Mouse (Mus musculus) telencephalon, adult 2 months (tissue): ENCODE measurements around the gene Galnt3.

Source experiments
- DNase-seq: peaks from one replicate; pipeline ENCODE4 v3.0.0-alpha.2; 2011; ENCODE audit warnings: low read depth, low spot score

The Galnt3 gene

GRCm38 (mm10) chr2:66124591-66125271, at the start of gene Galnt3:
Gene Galnt3, minus strand, starts transcription at chr2:66124994.
- DNase-seq, result no peak

DNA sequence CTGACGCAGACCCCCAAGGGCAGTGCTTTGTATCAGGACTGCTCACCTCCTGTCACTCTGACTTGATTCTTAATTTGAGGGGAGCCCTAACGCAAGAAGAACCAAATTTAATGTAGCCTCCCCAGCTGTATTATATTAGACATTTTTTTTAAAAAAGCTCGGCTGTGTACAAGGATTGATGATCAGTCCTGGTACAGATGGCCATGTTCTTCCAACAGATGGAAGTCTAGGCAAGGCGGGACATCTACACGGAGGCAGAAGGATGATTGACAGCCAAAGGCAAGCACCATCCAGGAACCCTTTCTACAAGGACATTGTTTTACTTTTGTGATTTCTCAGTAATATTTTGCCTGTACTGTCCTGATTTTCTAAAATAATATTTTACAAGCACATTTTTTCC, 48.3 kb upstream of the Galnt3 start:
- no peak for DNase-seq

DNA sequence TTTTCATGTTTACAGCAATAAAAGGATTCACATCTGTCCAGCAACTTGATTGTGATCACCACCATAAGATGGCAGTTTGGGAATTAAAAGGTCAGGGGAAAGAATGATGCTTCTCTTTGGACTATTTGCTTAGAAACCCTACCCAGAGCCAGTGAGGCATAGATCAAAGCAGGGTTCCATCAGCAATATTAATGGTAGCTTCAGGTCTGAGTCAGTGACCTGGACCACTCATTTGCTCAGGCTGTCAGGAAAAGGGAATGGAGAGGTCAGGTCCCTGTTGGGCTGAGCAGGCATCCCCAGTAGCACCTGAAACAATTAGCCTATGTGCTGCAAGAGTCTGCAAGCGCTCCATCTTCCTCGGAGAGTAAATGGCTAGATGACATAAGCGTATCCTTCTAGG, 46.8 kb upstream of the Galnt3 start:
- DNase-seq, result no peak

- DNase-seq, result no peak
Measured at GRCm38 (mm10) chr2:66170721-66171120, 45.9 kb upstream of the Galnt3 start.

- DNase-seq, result no peak
Measured at GRCm38 (mm10) chr2:66165025-66165424, 40.2 kb upstream of the Galnt3 start.

DNA sequence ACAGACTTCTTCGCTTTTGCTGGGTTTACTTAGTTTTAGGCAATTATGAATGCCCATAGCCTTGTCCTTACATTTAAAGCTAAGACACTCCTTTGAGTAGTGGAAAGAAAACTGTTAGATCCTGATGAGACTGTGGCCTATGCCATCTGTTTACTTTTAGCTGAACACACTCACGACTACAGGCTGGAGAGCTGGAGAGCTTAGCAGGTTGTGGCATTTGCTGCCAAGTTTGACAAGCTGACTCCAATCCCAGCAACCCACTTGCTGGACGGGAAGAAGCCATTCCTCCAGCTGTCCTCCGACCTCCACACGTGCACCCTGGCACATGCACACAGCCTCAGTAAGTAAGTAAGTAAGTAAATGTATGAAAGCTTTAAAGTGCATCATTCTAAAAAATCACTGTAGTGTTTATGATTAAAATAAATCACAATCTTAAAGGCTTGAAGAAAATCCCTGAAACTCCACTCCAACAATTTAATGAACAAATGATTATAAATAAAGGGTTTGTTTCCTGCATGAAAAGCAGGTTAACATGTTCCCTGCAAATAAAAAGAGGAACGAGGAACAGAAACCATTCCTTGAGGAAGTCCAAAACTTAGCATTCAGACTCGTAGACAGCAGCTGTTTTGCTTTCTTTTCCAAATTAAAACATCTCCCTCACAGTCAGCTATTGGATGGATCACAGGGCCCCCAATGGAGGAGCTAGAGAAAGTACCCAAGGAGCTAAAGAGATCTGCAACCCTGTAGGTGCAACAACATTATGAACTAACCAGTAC, 33.5 kb upstream of the Galnt3 start:
- DNase-seq, result no peak

- no peak for DNase-seq
Measured at GRCm38 (mm10) chr2:66151436-66151835, 26.6 kb upstream of the Galnt3 start.

DNA sequence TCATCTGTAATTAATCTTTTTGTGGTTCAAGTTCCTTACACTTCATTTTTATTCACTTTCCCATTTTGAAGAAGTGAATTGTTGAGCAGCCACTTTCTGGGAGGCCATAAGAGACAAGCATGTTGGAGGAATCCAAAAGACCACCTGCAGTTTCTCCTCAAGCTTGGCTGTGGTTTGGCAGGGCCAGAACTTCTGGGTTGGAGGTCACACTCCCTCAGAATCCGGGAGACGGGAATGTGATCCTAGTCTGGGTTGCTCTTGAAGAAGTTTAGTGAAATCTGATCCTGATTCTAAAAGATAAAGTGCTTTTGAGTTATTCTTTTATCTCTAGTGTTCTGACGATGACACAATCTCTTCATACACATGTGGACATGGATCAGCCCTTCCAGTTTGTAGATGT, 25.7 kb upstream of the Galnt3 start:
- DNase-seq, result no peak

DNA sequence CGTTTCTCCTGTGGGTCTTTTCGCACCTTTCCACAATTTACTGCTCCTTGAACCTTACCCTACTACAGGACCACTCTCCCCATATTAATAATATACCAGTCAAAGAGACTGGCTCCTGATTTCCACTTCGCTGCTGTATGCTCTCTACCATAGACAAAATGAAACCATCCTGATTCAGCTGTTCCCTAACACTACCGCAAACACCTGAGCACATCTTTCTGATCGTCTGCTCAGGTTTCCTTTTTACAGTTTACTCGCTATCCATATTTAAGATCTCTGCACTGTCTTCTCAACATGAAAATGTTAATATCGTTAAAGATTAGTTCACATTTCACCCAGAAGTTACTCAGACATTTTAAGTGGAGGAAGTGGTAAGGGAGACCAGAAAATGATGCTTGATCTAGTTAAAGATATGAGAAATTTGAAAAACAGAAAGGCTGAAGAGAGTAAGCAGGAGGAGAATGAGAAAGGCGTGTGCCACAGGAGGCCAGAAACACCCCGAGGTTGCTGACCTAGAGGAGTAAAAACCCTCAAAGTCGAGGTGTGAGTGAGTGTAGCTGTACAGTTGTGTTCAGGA, 23.9 kb upstream of the Galnt3 start:
- DNase-seq, result no peak

DNA sequence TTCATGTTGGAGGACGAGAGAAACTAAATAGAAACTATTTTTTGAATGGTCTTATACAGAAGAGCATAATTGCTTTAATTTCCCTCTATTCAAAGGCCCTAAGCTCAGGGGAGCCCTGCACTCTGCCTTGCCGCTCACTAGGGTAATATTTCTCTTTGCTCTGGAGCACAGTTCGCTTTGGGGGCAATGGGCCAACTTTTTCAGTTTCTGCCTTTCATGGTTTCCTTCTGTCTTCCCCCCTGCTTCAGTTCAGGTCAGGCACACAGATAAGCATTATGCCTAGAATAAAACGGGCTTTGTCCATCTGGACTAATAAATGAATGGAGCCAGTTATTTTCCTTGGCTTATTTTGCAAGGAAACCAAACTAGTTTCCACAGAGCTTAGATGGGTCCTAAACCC, 21.7 kb upstream of the Galnt3 start:
- DNase-seq, result no peak

DNA sequence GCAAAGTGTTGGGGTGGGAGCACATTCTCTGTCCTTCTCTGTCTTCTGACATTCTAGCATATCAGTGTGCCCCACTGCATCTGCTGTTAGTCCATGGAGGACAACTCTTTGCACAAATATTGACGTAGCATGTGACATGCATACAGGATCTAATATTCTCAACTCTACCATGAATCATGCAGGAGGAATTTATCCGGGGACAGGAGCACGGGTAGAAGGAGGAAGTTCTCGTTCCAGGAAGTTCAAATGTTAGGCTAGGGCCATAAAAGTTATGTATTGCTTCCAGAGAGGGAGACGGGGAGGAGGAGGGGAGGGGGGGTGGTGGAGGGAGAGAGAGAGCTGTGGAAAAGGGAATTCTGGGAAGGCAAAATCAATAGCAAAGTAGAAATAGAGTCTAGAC, 20.0 kb upstream of the Galnt3 start:
- no peak for DNase-seq

DNA sequence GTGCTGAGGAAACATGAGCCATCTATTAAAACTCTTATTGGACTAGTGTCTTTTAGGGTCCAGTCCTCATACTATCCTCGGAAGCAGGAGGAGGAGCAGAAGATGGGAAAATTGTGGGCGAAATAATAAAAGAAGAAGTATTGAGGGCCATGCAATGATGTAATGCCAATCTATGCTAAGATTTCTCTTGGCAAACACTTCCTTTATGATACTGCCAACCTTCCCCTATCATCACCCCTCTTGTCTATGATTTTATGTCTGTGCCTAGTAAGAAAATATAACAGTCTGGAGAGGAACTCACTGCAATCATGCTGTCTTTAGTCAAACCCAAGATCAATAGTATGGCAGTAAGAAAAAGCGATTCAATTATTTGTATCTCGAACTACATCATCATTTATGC, 18.5 kb upstream of the Galnt3 start:
- no peak for DNase-seq

- DNase-seq, result no peak
Measured at GRCm38 (mm10) chr2:66142711-66143110, 17.9 kb upstream of the Galnt3 start.

GRCm38 (mm10) chr2:66142268-66142667, 17.5 kb upstream of the Galnt3 start:
- no peak for DNase-seq

DNA sequence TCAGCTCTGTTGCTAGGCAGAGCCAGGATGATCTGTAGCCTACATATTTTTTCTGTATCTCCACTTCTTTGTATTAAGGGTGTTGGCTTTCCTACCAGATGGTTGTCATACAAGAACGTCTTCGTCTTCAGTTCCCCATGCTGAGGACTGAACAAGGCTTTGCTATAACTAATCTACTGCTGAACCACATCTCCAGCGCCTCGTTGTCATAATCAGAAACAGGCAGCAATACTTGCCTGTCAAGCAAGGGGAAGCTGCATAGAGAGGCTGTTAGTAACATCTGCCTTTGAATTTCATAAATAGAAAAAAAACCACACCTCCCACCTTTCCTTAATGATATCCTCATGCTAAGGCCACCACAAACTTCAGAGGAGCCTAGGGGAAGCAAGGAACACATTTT, 15.5 kb upstream of the Galnt3 start:
- no peak for DNase-seq

DNA sequence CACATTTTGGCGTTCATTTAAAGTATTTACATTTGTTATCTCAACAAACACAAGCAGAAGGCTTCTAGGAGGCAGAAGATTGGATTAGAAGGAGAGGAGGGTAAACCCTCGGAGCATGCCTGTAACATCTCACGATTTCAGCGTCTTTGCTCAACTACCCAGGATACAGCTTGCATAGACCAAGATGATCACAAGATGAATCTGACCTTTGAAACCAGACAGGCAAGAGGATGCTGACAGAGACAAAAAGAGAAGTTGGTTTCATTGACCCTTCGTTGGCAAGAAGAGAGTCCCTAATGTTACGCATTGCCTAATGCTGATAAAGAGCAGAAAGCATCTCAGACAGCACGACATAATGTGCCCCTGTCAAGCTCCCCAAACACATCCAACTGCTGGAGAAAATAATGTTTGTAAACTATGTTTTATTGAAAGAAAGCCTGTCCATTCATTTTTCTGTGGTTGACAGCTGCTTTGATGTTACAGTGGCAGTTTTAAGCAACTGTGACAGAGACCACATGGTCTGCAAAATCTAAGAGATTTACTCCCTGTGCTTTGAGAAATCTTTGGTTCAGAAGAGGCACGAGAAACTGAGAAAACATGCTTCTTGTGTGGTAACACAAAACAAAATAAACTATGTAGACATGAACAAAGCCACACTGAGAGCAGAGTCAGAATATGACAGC, 7.2 kb upstream of the Galnt3 start:
- no peak for DNase-seq

- DNase-seq, result no peak
Measured at GRCm38 (mm10) chr2:66128941-66129340, 4.1 kb upstream of the Galnt3 start.

DNA sequence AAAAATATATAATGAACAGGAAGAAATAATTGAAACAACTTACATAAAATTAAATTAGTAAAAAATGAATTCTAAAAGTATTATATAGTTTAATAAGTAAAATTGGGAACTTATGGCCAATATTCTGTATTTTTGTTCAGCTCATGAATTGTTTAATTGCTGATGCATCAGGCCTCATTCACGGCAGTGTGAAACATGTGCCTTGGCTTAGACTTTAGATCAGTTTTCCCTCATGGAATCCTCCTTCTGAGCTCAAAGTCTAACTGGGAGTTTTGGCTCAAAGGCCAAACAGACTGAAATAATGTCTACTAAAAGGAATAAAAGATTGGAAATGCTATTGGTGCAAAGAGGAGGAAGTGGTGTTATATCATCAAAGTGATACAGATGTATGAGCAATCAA, 2.7 kb upstream of the Galnt3 start:
- no peak for DNase-seq

DNA sequence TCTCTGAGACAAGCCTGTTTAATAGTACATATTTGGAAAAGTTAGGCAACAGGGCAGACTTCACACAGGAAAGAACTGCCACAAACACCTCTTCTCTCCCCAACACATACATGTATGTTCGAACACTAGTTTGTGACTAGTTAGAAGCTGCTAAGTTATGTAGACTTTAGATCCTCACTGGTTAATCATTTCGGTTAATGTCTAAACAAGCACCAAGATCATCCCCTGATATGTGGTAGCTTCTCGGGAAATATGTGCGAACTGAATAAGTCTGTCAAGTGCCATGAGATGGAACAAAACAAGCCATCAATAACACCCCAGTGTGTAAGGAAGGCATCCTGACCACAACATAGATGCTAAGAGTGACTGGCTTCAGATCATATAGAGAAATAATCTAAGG, 2.1 kb upstream of the Galnt3 start:
- DNase-seq, result no peak

GRCm38 (mm10) chr2:66123756-66124589, 821 bp downstream of the Galnt3 start:
- no peak for DNase-seq

GRCm38 (mm10) chr2:66117686-66118085, 7.1 kb downstream of the Galnt3 start:
- DNase-seq, result no peak
